Mouse (Mus musculus): Measurements from ENCODE around the gene Ranbp17.

DNA sequence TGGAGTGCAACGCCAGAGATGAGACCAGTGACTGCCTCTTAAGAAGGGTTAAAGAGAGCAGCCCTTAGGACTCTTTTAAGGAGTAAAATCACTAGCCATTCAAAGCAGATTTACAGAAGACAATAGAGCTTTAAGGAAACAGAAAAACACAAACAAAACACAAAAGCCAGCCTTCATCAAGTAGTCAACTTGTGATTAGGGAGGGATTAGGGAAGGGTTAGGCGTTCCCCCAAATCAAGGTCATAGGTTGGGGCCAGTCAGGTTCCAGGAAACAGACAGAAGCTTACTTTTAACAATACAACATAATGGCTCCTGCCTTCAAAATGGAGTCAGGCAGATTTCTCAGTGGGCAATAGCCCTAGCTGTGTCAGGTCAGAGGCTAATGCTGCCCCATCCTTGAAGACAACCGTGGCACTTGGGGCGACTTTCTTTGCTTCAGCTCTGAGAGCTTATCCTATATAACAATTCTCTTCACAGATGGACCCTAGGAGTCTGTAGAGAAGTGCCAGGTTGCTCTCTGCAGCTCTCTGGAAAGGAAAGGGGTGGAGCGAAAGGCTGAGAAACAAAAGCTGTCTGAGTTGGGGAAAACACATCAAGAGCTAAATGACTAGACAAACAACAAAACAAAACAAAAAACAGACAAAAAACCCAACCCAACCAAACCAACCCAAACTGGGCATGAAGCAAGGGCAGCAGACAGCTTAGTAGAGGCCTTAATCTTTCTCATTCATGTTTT, 24.0 kb upstream of the Ranbp17 start:
- TF ChIP-seq CTCF (IDR thresholded peaks at IDR 0.05; ENCODE audit: low read depth) (no peak), EP300 (IDR thresholded peaks at IDR 0.05; ENCODE audit: low read depth) (no peak)
